Mouse (Mus musculus) MN1 (cell line): ENCODE data around the gene Wfdc18.

ENCODE experiments used
- DNase-seq: peaks from one replicate; pipeline ENCODE4 v3.0.0-alpha.2; 2016; ENCODE audit warnings: low spot score

Wfdc18 gene

GRCm38 (mm10) chr11:83708715-83709114, at the start of gene Wfdc18:
Gene Wfdc18 (plus strand): TSS chr11:83709015.
- DNase-seq = no peak

- DNase-seq = peak; percentile 3
These were observed 46.6 kb upstream of the Wfdc18 start, which contains the start of gene Ccl4 for GRCm38 (mm10) chr11:83662204-83662603. Gene Ccl4 (plus strand): TSS chr11:83662584.

- DNase-seq = no peak
These were observed 45.3 kb upstream of the Wfdc18 start for GRCm38 (mm10) chr11:83663532-83663931.

- no peak for DNase-seq
These were observed 37.1 kb upstream of the Wfdc18 start for GRCm38 (mm10) chr11:83671743-83672142.

GRCm38 (mm10) chr11:83675665-83676064, 33.1 kb upstream of the Wfdc18 start:
- no peak for DNase-seq

- DNase-seq = no peak
These were observed 18.9 kb upstream of the Wfdc18 start for GRCm38 (mm10) chr11:83689918-83690317.

GRCm38 (mm10) chr11:83692008-83692407, 16.8 kb upstream of the Wfdc18 start:
- DNase-seq = no peak

- no peak for DNase-seq
These were observed 5.1 kb upstream of the Wfdc18 start, which contains the start of gene Wfdc17 for GRCm38 (mm10) chr11:83703705-83704104. Gene Wfdc17 (plus strand): TSS chr11:83703991.

- no peak for DNase-seq
These were observed 868 bp downstream of the Wfdc18 start for GRCm38 (mm10) chr11:83709683-83710082.

- no peak for DNase-seq
These were observed 3.9 kb downstream of the Wfdc18 start for GRCm38 (mm10) chr11:83712671-83713070.

- no peak for DNase-seq
These were observed 5.1 kb downstream of the Wfdc18 start for GRCm38 (mm10) chr11:83713925-83714324.

- no peak for DNase-seq
These were observed 8.3 kb downstream of the Wfdc18 start for GRCm38 (mm10) chr11:83717042-83717665.

- no peak for DNase-seq
These were observed 12.0 kb downstream of the Wfdc18 start for GRCm38 (mm10) chr11:83720766-83721165.

GRCm38 (mm10) chr11:83728757-83729432, 20.1 kb downstream of the Wfdc18 start:
- DNase-seq = no peak

- DNase-seq = no peak
These were observed 22.3 kb downstream of the Wfdc18 start for GRCm38 (mm10) chr11:83731116-83731515.

- DNase-seq = no peak
These were observed 24.3 kb downstream of the Wfdc18 start for GRCm38 (mm10) chr11:83733071-83733640.

GRCm38 (mm10) chr11:83734215-83734614, 25.4 kb downstream of the Wfdc18 start:
- no peak for DNase-seq

- DNase-seq = no peak
These were observed 27.1 kb downstream of the Wfdc18 start for GRCm38 (mm10) chr11:83735881-83736280.

- DNase-seq = no peak
These were observed 28.3 kb downstream of the Wfdc18 start for GRCm38 (mm10) chr11:83737109-83737558.

- DNase-seq = peak; percentile 66
These were observed 30.4 kb downstream of the Wfdc18 start for GRCm38 (mm10) chr11:83739241-83739640.

- no peak for DNase-seq
These were observed 31.7 kb downstream of the Wfdc18 start for GRCm38 (mm10) chr11:83740443-83740991.

- DNase-seq = no peak
These were observed 33.0 kb downstream of the Wfdc18 start for GRCm38 (mm10) chr11:83741841-83742240.
